Mouse (Mus musculus) spleen, adult 2 months (tissue): ENCODE measurements around the gene Sirt4. TPM values are rescaled to one million over a fixed set of nuclear protein-coding genes. Genes with fewer than 3 reads are reported as not detected.

ENCODE experiments used
- DNase-seq, 2 experiments: peaks; one replicate each; pipeline versions ENCODE4 v3.0.0 to v3.0.0-alpha.2; 2012 to 2021; ENCODE audit warnings: low spot score in 2 of 2, low read depth in 1 of 2
- H3K27ac ChIP-seq: fragments of 200-500 bp; 2 replicates; pipeline ENCODE4 v1.5.1; 2012; ENCODE audit warnings: low read length, inconsistent platforms; ENCODE audit not compliant: insufficient read depth
- H3K27me3 ChIP-seq: fragments of 200-500 bp; 2 replicates; pipeline ENCODE4 v1.6.1; 2012; ENCODE audit warnings: mild to moderate bottlenecking, moderate library complexity, low read length, inconsistent platforms; ENCODE audit not compliant: control insufficient read depth, insufficient read depth
- H3K36me3 ChIP-seq: fragments of 200-500 bp; 2 replicates; pipeline ENCODE4 v1.6.1; 2012; ENCODE audit warnings: mild to moderate bottlenecking, low read length, inconsistent platforms; ENCODE audit not compliant: control insufficient read depth, insufficient read depth
- H3K4me1 ChIP-seq: fragments of 200-500 bp; 2 replicates; pipeline ENCODE4 v1.6.1; 2011; ENCODE audit warnings: inconsistent platforms; ENCODE audit not compliant: control insufficient read depth, insufficient read depth, insufficient read length
- H3K4me3 ChIP-seq: fragments of 200-500 bp; 2 replicates; pipeline ENCODE4 v1.5.1; 2011; ENCODE audit warnings: mild to moderate bottlenecking, inconsistent platforms; ENCODE audit not compliant: insufficient read depth, insufficient read length; ENCODE audit errors: extremely low read depth
- CTCF ChIP-seq: fragments of 200-500 bp; IDR thresholded peaks from 2 replicates; pipeline ENCODE4 v1.5.1; 2011; ENCODE audit warnings: mild to moderate bottlenecking, inconsistent platforms; ENCODE audit not compliant: insufficient read depth, insufficient read length, insufficient replicate concordance; ENCODE audit errors: extremely low read depth
- POLR2A ChIP-seq: fragments of 200-500 bp; IDR thresholded peaks from 2 replicates; pipeline ENCODE4 v1.6.1; 2011; ENCODE audit warnings: low read depth, low read length, inconsistent platforms
- WGBS: fragments of 180-500 bp; shearing (Covaris S2); methylation state at CpG from one replicate; pipeline ENCODE4 v1.1.7; 2018; 5-methylcytosine and 5-hydroxymethylcytosine counted together
- polyA plus RNA-seq: library from polyadenylated mRNA; depleted of rRNA; stranded (reverse); fragments of >200 nt; gene quantifications from 2 replicates; pipeline ENCODE4 v1.2.3, GENCODE M21; 2012

The Sirt4 gene
- polyA plus RNA-seq, 1 experiment = 19.6 TPM

DNA sequence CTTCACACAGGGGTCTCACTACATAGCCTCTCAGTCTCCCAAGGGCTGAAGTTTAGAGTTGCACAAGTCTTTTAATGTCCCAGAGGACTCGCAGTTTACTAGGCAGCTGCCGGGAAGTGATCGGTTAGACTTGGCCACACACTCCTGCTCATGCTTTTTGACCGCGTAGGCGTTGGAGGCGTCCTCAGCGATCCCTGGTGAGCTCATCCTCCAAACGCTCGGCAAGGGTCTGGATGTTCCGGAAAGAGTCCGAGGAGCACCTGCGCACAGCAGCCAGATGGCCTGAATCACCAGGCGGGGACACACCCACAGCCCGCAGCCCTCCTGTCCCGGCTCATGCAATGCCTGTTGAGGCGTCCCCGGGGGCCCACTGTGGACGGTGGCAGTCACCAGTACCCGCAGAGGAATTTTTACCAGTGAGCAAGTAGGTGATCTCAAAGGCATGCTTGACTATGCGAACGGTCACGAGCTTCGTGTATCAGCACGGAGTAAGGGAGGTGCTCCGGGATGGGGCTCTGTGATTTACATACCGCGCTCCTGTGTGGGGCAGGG lies 7.3 kb upstream of the Sirt4 start:
- no peak for DNase-seq
- 4% methylated on average over 28 of the region's 28 CpGs for WGBS
- TF ChIP-seq CTCF (no peak), POLR2A (no peak)

DNA sequence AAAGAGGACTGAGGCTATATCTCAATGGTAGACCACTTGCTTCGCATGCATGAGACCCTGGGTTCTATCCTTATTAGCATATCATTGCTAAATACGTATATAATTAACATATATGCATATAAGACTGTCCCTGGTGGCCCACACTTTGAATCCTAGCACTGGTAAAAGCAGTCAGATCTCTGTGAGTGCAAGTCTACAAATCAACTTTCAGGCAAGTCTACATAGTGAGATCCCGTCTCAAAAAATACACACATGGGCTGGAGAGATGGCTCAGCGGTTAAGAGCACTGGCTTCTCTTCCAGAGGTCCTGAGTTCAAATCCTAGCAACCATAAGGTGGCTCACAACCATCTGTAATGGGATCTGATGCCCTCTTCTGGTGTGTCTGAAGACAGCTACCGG lies 6.6 kb upstream of the Sirt4 start:
- 30% methylated on average over 5 of the region's 5 CpGs for WGBS
- no peak for DNase-seq
- TF ChIP-seq CTCF (no peak), POLR2A (no peak)
- H3K27ac ChIP-seq = no peak overlapping the region
- H3K27me3 ChIP-seq = no peaks in the 10 kb centered on the region
- no peaks in the 10 kb centered on the region for H3K36me3 ChIP-seq
- H3K4me1 ChIP-seq = peaks cover 8% of the 10 kb centered on the region
- no peak overlapping the region for H3K4me3 ChIP-seq

More for the DNA sequence above, 7.3 kb upstream of the Sirt4 start:
- H3K4me3 ChIP-seq = peak overlapping the region; percentile 45
- H3K4me1 ChIP-seq = peaks cover 8% of the 10 kb centered on the region
- H3K36me3 ChIP-seq = no peaks in the 10 kb centered on the region
- peak overlapping the region; percentile 33 for H3K27ac ChIP-seq
- no peaks in the 10 kb centered on the region for H3K27me3 ChIP-seq

DNA sequence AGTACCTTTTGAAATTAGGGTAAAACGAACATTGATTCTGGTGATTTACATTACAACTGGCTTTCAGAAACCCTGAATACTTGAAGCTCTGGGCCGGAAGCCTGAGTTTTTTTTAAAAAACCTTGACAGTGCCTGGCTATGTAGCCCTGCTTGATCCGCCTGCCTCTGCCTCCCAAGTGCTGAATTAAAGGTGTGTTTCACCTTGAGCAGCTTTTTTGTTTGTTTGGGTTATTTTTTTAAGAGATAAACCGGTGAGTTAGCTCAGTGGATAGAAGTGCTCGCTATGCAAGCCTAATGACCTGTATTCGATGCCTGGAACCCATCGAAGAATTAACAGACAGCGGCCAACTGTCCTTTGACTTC lies 6.1 kb upstream of the Sirt4 start:
- Histone ChIP-seq H3K4me3 (no peak overlapping the region), H3K27ac (peak overlapping the region; percentile 56; the same call in 1 of the 2 replicates), H3K27me3 (no peaks in the 10 kb centered on the region), H3K4me1 (peaks cover 8% of the 10 kb centered on the region), H3K36me3 (no peaks in the 10 kb centered on the region)
- 14% methylated on average over 8 of the region's 8 CpGs for WGBS
- no peak for DNase-seq
- TF ChIP-seq POLR2A = no peak
- TF ChIP-seq CTCF = no peak

DNA sequence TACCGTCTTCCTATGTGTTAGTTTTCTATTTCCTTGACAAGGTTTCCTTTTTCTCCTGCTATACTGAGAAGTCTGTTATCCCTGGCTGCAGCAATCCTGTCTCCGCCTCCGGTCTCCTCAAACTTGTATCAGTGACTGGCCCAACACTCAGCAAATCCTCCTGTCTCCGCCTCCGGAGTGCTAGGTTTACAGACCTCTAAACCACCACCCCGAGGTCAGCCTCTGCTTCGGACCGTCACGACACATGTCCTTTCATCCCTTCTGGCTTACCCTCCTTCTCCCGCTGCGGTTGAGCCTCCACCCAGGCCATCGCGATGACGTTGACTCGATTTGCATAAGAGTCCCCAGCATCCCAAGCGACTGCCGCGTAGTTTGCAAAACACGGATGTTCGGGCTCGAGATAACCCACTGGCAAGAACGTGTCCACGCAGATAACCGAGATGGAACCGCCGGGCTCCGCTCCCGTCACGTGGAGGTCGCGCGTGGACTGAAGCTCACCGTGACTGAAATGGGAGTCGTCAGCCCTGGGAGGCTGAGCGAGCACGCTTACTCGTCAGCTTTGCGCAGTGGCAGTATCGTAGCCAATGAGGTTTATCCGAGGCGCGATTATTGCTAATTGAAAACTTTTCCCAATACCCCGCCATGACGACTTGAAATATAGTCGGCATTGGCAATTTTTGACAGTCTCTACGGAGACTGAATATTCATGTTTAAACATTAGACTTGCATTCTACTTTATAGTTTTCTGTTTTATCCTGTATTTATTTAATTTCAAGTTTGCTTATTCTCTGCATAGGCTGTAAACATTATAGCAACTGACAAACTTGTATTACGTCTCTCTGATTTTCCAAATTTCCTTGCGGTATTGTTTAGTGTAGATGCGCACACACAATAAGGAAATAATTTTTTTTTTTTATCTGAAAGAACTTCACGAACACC lies 5.4 kb upstream of the Sirt4 start:
- under 1% methylated on average over 50 of the region's 50 CpGs for WGBS

DNA sequence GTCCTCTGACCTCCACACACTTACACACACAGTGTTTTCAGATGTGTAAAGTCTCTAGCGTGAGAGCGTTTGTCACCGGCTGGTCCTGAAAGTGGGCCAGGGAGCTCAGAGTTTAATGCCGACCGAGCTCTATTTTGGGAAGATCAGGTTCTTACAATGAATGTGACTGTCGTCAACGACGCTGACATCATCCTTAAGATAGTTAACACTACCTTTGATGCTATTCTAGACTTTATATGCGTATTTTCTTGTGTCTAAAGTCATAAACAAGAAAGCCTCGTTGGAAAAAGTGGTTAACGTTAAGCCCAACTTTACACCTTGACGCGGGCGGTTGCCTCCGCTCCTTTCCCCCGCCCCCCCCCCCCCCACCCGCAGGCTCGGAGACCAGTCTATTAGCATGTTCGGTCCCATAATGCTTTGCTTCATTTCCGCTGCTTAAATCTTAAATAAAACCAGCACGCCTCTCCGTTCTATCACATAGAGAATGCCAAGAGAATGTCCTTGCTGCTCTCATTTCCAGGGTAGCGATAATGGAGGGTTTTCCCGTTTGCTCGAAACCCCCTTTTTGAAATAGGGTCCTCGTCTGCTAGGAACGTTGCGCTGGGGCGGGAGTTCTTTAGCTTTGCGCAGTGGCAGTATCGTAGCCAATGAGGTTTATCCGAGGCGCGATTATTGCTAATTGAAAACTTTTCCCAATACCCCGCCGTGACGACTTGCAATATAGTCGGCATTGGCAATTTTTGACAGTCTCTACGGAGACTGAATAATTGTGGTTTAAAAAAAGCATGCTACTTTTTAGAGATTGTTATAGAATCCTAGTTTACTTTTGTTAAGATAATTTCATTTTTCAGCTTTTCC lies 4.5 kb upstream of the Sirt4 start:
- peak; percentile 45 to 81 for DNase-seq
- TF ChIP-seq CTCF (no peak), POLR2A (peak; percentile 96)
- no peaks in the 10 kb centered on the region for H3K36me3 ChIP-seq
- H3K27me3 ChIP-seq = no peaks in the 10 kb centered on the region
- under 1% methylated on average over 39 of the region's 39 CpGs for WGBS
- H3K4me3 ChIP-seq = peak overlapping the region; percentile 54
- H3K27ac ChIP-seq = peak overlapping the region; percentile 99
- peaks cover 8% of the 10 kb centered on the region for H3K4me1 ChIP-seq

More for the DNA sequence above, 5.4 kb upstream of the Sirt4 start:
- TF ChIP-seq CTCF = no peak
- TF ChIP-seq POLR2A = peak; percentile 90
- Histone ChIP-seq H3K27ac (peak overlapping the region; percentile 99), H3K27me3 (no peaks in the 10 kb centered on the region), H3K4me3 (peak overlapping the region; percentile 54), H3K36me3 (no peaks in the 10 kb centered on the region), H3K4me1 (peaks cover 8% of the 10 kb centered on the region)
- peak; percentile 74 to 93 for DNase-seq

DNA sequence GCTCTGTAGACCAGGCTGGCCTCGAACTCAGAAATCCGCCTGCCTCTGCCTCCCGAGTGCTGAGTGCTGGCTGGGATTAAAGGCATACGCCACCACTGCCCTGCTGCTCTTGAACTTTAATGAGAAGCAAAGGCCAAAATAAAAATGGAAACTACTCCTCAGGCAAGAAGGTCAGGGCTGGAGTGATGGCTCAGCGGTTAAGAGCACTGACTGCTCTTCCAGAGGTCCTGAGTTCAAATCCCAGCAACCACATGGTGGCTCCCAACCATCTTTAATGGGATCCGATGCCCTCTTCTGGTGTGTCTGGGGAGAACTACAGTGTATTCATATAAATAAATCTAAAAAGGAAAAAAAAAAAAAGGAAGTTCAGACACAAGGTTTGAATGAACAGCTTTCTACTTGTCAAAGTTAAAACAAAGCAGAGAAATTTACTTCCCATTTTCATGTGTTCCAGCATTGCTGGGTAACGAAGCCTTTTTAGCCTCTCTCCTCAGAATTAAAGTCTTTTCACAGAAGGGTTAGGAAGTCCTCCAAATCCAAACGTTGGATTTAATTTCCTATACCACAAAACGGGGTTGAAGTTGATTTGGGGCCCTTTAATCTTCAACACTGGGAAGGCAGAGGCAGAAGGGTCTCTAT lies 3.5 kb upstream of the Sirt4 start:
- peak overlapping the region; percentile 88 for H3K27ac ChIP-seq
- peaks cover 8% of the 10 kb centered on the region for H3K4me1 ChIP-seq
- H3K27me3 ChIP-seq = no peaks in the 10 kb centered on the region
- H3K36me3 ChIP-seq = no peaks in the 10 kb centered on the region
- DNase-seq = no peak
- no peak overlapping the region for H3K4me3 ChIP-seq
- no peak for TF ChIP-seq CTCF
- no peak for TF ChIP-seq POLR2A
- WGBS = 54% methylated on average over 9 of the region's 9 CpGs
